Mouse (Mus musculus): ENCODE results near the gene Ccdc130. TPM values are rescaled to one million over a fixed set of nuclear protein-coding genes. Genes with fewer than 3 reads are reported as not detected.
"Not testable (repeated sequence)": the region's sequence is repeated elsewhere in the genome, so short reads cannot be mapped to it uniquely, and the experiment has no call there.

The Ccdc130 gene
- 19.9 and 21.6 TPM in 2 replicates for polyA plus RNA-seq (2014; fragmentation: Nextera tagmentation; extraction: Ambion mirVana)

- H3K9me3 ChIP-seq (ENCODE audit: control insufficient read depth, low read length), result no peaks in the 10 kb centered on the region
- H3K4me3 ChIP-seq (ENCODE audit: low read depth, low read length), result peak within 1 kb of the TSS; percentile 71
- H3K9ac ChIP-seq (ENCODE audit: low read length), result peak within 1 kb of the TSS; percentile 61
- 0 out of 2 replicates have a peak, but pooled peaks cover 3% of the 10 kb centered on the region for H3K4me1 ChIP-seq (ENCODE audit: control insufficient read depth, insufficient read depth, low read length)
- DNase-seq (ENCODE audit: low spot score) (peak; percentile 99), ATAC-seq (ENCODE audit: insufficient number of reproducible peaks, low FRiP score, low TSS enrichment, low read depth) (peak; percentile 99)
- no peak within 1 kb of the TSS for H3K27ac ChIP-seq (replicated peaks; ENCODE audit: low read depth, low read length)
- under 1% methylated on average over 44 of the region's 44 CpGs for WGBS
- H3K36me3 ChIP-seq (ENCODE audit: control insufficient read depth, insufficient read depth, low read length), result no peaks in the 10 kb centered on the region
- peak within 1 kb of the TSS; percentile 56 for H3K4me2 ChIP-seq (ENCODE audit: low read depth, severe bottlenecking)
- H3K27me3 ChIP-seq (ENCODE audit: control insufficient read depth, insufficient read depth, low read length), result no peaks in the 10 kb centered on the region
Measured at GRCm38 (mm10) chr8:84269950-84270773, at the start of gene Ccdc130. Ccdc130 (minus strand) TSS chr8:84270380.

- H3K9ac ChIP-seq (ENCODE audit: low read length), result no peak overlapping the region
- WGBS, result 11% methylated on average over 3 of the region's 3 CpGs
- H3K4me3 ChIP-seq (ENCODE audit: low read depth, low read length), result no peak overlapping the region
- peak; percentile 63 for DNase-seq (ENCODE audit: low spot score)
- H3K9me3 ChIP-seq (ENCODE audit: control insufficient read depth, low read length), result no peaks in the 10 kb centered on the region; the same call in 1 of the 2 replicates
- no peaks in the 10 kb centered on the region for H3K4me1 ChIP-seq (ENCODE audit: control insufficient read depth, insufficient read depth, low read length)
- no peak overlapping the region for H3K4me2 ChIP-seq (ENCODE audit: low read depth, severe bottlenecking)
- ATAC-seq (ENCODE audit: insufficient number of reproducible peaks, low FRiP score, low TSS enrichment, low read depth), result 0 out of 2 replicates have a peak, but pooled peaks have one; percentile 39
- peak overlapping the region; percentile 10; the same call in 1 of the 2 replicates for H3K27ac ChIP-seq (replicated peaks; ENCODE audit: low read depth, low read length)
- H3K27me3 ChIP-seq (ENCODE audit: control insufficient read depth, insufficient read depth, low read length), result no peaks in the 10 kb centered on the region
- H3K36me3 ChIP-seq (ENCODE audit: control insufficient read depth, insufficient read depth, low read length), result no peaks in the 10 kb centered on the region
Measured at GRCm38 (mm10) chr8:84308376-84308775, 38.2 kb upstream of the Ccdc130 start.

- 0 out of 2 replicates have a peak, but pooled peaks cover 1% of the 10 kb centered on the region for H3K4me1 ChIP-seq (ENCODE audit: control insufficient read depth, insufficient read depth, low read length)
Measured at GRCm38 (mm10) chr8:84303951-84304350, 33.8 kb upstream of the Ccdc130 start.

GRCm38 (mm10) chr8:84297029-84297785 lies 27.0 kb upstream of the Ccdc130 start:
- H3K9ac ChIP-seq (ENCODE audit: low read length), result no peak overlapping the region
- H3K27ac ChIP-seq (replicated peaks; ENCODE audit: low read depth, low read length), result no peak overlapping the region
- H3K27me3 ChIP-seq (ENCODE audit: control insufficient read depth, insufficient read depth, low read length), result no peaks in the 10 kb centered on the region
- WGBS, result 82% methylated on average over 5 of the region's 5 CpGs
- DNase-seq (ENCODE audit: low spot score) (no peak), ATAC-seq (ENCODE audit: insufficient number of reproducible peaks, low FRiP score, low TSS enrichment, low read depth) (no peak)
- no peaks in the 10 kb centered on the region for H3K36me3 ChIP-seq (ENCODE audit: control insufficient read depth, insufficient read depth, low read length)
- no peak overlapping the region for H3K4me2 ChIP-seq (ENCODE audit: low read depth, severe bottlenecking)
- H3K4me1 ChIP-seq (ENCODE audit: control insufficient read depth, insufficient read depth, low read length), result 0 out of 2 replicates have a peak, but pooled peaks cover 3% of the 10 kb centered on the region
- no peaks in the 10 kb centered on the region for H3K9me3 ChIP-seq (ENCODE audit: control insufficient read depth, low read length)
- no peak overlapping the region for H3K4me3 ChIP-seq (ENCODE audit: low read depth, low read length)

More at GRCm38 (mm10) chr8:84303951-84304350, 33.8 kb upstream of the Ccdc130 start:
- no peak for ATAC-seq (ENCODE audit: insufficient number of reproducible peaks, low FRiP score, low TSS enrichment, low read depth)
- H3K9ac ChIP-seq (ENCODE audit: low read length), result no peak overlapping the region
- WGBS, result 78% methylated on average over 2 of the region's 2 CpGs
- no peaks in the 10 kb centered on the region; the same call in 1 of the 2 replicates for H3K9me3 ChIP-seq (ENCODE audit: control insufficient read depth, low read length)
- DNase-seq (ENCODE audit: low spot score), result no peak
- no peaks in the 10 kb centered on the region for H3K36me3 ChIP-seq (ENCODE audit: control insufficient read depth, insufficient read depth, low read length)
- H3K4me2 ChIP-seq (ENCODE audit: low read depth, severe bottlenecking), result no peak overlapping the region
- no peaks in the 10 kb centered on the region for H3K27me3 ChIP-seq (ENCODE audit: control insufficient read depth, insufficient read depth, low read length)
- no peak overlapping the region for H3K4me3 ChIP-seq (ENCODE audit: low read depth, low read length)
- no peak overlapping the region for H3K27ac ChIP-seq (replicated peaks; ENCODE audit: low read depth, low read length)

GRCm38 (mm10) chr8:84291688-84292087 lies 21.5 kb upstream of the Ccdc130 start:
- Histone ChIP-seq H3K4me1 (ENCODE audit: control insufficient read depth, insufficient read depth, low read length) (no peaks in the 10 kb centered on the region), H3K27ac (replicated peaks; ENCODE audit: low read depth, low read length) (no peak overlapping the region), H3K4me2 (ENCODE audit: low read depth, severe bottlenecking) (no peak overlapping the region), H3K9ac (ENCODE audit: low read length) (no peak overlapping the region), H3K27me3 (ENCODE audit: control insufficient read depth, insufficient read depth, low read length) (no peaks in the 10 kb centered on the region), H3K36me3 (ENCODE audit: control insufficient read depth, insufficient read depth, low read length) (no peaks in the 10 kb centered on the region), H3K9me3 (ENCODE audit: control insufficient read depth, low read length) (no peaks in the 10 kb centered on the region), H3K4me3 (ENCODE audit: low read depth, low read length) (no peak overlapping the region)
- peak; percentile 76 for DNase-seq (ENCODE audit: low spot score)
- 21% methylated on average over 8 of the region's 8 CpGs for WGBS
- no peak for ATAC-seq (ENCODE audit: insufficient number of reproducible peaks, low FRiP score, low TSS enrichment, low read depth)

GRCm38 (mm10) chr8:84291086-84291485 lies 20.9 kb upstream of the Ccdc130 start:
- H3K36me3 ChIP-seq (ENCODE audit: control insufficient read depth, insufficient read depth, low read length), result no peaks in the 10 kb centered on the region
- no peak overlapping the region for H3K27ac ChIP-seq (replicated peaks; ENCODE audit: low read depth, low read length)
- 70% methylated on average over 5 of the region's 5 CpGs for WGBS
- H3K9me3 ChIP-seq (ENCODE audit: control insufficient read depth, low read length), result no peaks in the 10 kb centered on the region
- no peaks in the 10 kb centered on the region for H3K27me3 ChIP-seq (ENCODE audit: control insufficient read depth, insufficient read depth, low read length)
- H3K4me1 ChIP-seq (ENCODE audit: control insufficient read depth, insufficient read depth, low read length), result no peaks in the 10 kb centered on the region
- DNase-seq (ENCODE audit: low spot score) (no peak), ATAC-seq (ENCODE audit: insufficient number of reproducible peaks, low FRiP score, low TSS enrichment, low read depth) (no peak)
- H3K4me3 ChIP-seq (ENCODE audit: low read depth, low read length), result no peak overlapping the region
- no peak overlapping the region for H3K9ac ChIP-seq (ENCODE audit: low read length)
- no peak overlapping the region for H3K4me2 ChIP-seq (ENCODE audit: low read depth, severe bottlenecking)

- DNase-seq (ENCODE audit: low spot score) (peak; percentile 63), ATAC-seq (ENCODE audit: insufficient number of reproducible peaks, low FRiP score, low TSS enrichment, low read depth) (no peak)
- H3K9me3 ChIP-seq (ENCODE audit: control insufficient read depth, low read length), result no peaks in the 10 kb centered on the region
- H3K27ac ChIP-seq (replicated peaks; ENCODE audit: low read depth, low read length), result no peak overlapping the region
- H3K4me2 ChIP-seq (ENCODE audit: low read depth, severe bottlenecking), result no peak overlapping the region
- no peaks in the 10 kb centered on the region for H3K27me3 ChIP-seq (ENCODE audit: control insufficient read depth, insufficient read depth, low read length)
- no peak overlapping the region for H3K9ac ChIP-seq (ENCODE audit: low read length)
- 71% methylated on average over 2 of the region's 2 CpGs for WGBS
- no peak overlapping the region for H3K4me3 ChIP-seq (ENCODE audit: low read depth, low read length)
- H3K36me3 ChIP-seq (ENCODE audit: control insufficient read depth, insufficient read depth, low read length), result no peaks in the 10 kb centered on the region
- peaks cover 5% of the 10 kb centered on the region; the same call in 1 of the 2 replicates for H3K4me1 ChIP-seq (ENCODE audit: control insufficient read depth, insufficient read depth, low read length)
Measured at GRCm38 (mm10) chr8:84288892-84289291, 18.7 kb upstream of the Ccdc130 start.

GRCm38 (mm10) chr8:84285665-84286064 lies 15.5 kb upstream of the Ccdc130 start:
- WGBS, result 57% methylated on average over 5 of the region's 5 CpGs
- not testable (repeated sequence) for H3K27me3 ChIP-seq (ENCODE audit: control insufficient read depth, insufficient read depth, low read length); H3K9me3 ChIP-seq (ENCODE audit: control insufficient read depth, low read length); H3K36me3 ChIP-seq (ENCODE audit: control insufficient read depth, insufficient read depth, low read length); H3K27ac ChIP-seq (replicated peaks; ENCODE audit: low read depth, low read length); H3K4me1 ChIP-seq (ENCODE audit: control insufficient read depth, insufficient read depth, low read length); H3K9ac ChIP-seq (ENCODE audit: low read length); H3K4me3 ChIP-seq (ENCODE audit: low read depth, low read length); ATAC-seq (ENCODE audit: insufficient number of reproducible peaks, low FRiP score, low TSS enrichment, low read depth); H3K4me2 ChIP-seq (ENCODE audit: low read depth, severe bottlenecking)
- peak; percentile 69 for DNase-seq (ENCODE audit: low spot score)

Measured in limb, embryonic 11.5 days (tissue).